Mouse (Mus musculus): ENCODE data around the gene Dock9.

DNA sequence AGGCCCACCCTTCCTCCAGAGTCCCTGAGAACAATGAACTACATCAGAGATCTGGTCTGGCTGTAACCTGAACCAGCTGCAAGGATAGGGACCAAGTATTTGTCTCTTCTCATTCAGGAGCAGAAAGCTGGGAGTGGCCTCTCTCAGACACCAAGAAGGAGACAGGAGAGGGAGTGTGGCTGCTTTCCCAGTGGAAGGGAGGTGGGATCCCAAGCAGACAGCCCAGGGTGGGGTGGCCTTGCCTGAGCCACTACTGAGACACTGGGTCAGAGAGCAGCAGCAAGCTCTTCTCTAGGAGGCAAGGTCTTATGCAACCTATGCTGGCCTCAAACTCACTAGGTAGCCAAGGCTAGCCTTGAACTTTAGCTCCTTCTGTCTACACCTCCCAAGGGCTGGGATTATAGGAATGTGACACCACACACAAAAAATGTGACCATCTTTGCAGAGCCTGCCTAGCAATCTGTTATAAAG lies 121.5 kb downstream of the Dock9 start:
- TF ChIP-seq TAL1 (IDR thresholded peaks at IDR 0.05; ENCODE audit: low read length) (no peak), GATA1 (IDR thresholded peaks at IDR 0.05; ENCODE audit: low read length) (no peak)

Measured in erythroblast, embryonic 14.5 days (primary cell).